Mouse (Mus musculus): ENCODE data around the gene Dao. TPM values are rescaled to one million over a fixed set of nuclear protein-coding genes. Genes with fewer than 3 reads are reported as not detected.
A peak's percentile ranks its signal among the peaks of the same experiment; 100 is the strongest.

The Dao gene
- total and polyA plus RNA-seq, 3 experiments, result not detected

- Histone ChIP-seq H3K9ac (ENCODE audit: low read depth, low read length) (no peak overlapping the region), H3K79me2 (replicated peaks; ENCODE audit: control insufficient read depth, insufficient read depth, low read length) (peaks cover 1% of the 10 kb centered on the region; the same call in 1 of the 2 replicates), H3K4me3 (no peak overlapping the region), H3K27me3 (ENCODE audit: control insufficient read depth, insufficient read depth, low read length) (no peaks in the 10 kb centered on the region), H3K27ac (no peak overlapping the region), H3K4me1 (ENCODE audit: control insufficient read depth, insufficient read depth, low read length) (peaks cover 26% of the 10 kb centered on the region), H3K36me3 (ENCODE audit: control insufficient read depth, insufficient read depth, low read length) (peaks cover 6% of the 10 kb centered on the region)
- WGBS, result 32% methylated on average over 7 of the region's 7 CpGs
- DNase-seq, result no peak
- intact Hi-C loops (cut with DNase I), result loop anchor here (5.0 kb wide), 2 partner anchors 61 to 219 kb away; partner anchors contain the start of genes Iscu and Sart3
- TF ChIP-seq CTCF (IDR thresholded peaks at IDR 0.05), result no peak
- TF ChIP-seq EP300 (IDR thresholded peaks at IDR 0.05; ENCODE audit: insufficient read depth, low read depth, low read length), result no peak
- no peak for TF ChIP-seq POLR2A (IDR thresholded peaks at IDR 0.05; ENCODE audit: insufficient read depth, low read depth, low read length)
Measured at GRCm38 (mm10) chr5:113991141-113991540, 12.4 kb upstream of the Dao start.

DNA sequence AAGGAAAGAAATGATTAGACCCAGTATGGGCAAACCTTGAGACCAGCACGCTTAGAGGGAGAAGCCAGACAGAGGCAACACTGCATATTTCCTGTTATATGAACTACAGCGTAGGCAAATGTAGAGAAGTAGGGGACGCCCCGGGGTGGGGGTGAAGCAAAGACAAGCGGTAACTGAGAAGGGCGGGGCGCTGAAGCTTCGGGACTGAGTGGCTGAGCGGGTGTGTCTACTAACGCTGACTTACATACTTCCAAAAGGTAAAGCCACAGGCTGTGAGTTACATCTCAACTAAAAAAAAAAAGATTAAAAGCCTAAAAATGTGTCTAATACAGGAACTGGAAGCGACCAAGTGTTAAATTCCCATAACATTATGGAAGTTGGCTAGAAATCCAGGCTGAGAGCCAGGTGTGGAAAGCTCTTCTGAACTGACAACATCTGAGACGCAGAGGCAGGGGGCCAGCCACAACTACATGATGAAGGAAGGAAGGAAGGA lies 11.1 kb upstream of the Dao start:
- Histone ChIP-seq H3K27me3 (ENCODE audit: control insufficient read depth, insufficient read depth, low read length) (no peaks in the 10 kb centered on the region), H3K4me3 (peak overlapping the region; percentile 79), H3K36me3 (ENCODE audit: control insufficient read depth, insufficient read depth, low read length) (peaks cover 3% of the 10 kb centered on the region), H3K9ac (ENCODE audit: low read depth, low read length) (peak overlapping the region; percentile 100), H3K27ac (peak overlapping the region; percentile 97), H3K4me1 (ENCODE audit: control insufficient read depth, insufficient read depth, low read length) (peaks cover 19% of the 10 kb centered on the region), H3K79me2 (replicated peaks; ENCODE audit: control insufficient read depth, insufficient read depth, low read length) (peaks cover 1% of the 10 kb centered on the region; the same call in 1 of the 2 replicates)
- TF ChIP-seq POLR2A (IDR thresholded peaks at IDR 0.05; ENCODE audit: insufficient read depth, low read depth, low read length) (no peak), EP300 (IDR thresholded peaks at IDR 0.05; ENCODE audit: insufficient read depth, low read depth, low read length) (no peak), CTCF (IDR thresholded peaks at IDR 0.05) (no peak)
- intact Hi-C loops (cut with DNase I), result loop anchor here (2.0 to 5.0 kb wide), 3 partner anchors 18 to 220 kb away; partner anchors contain the start of genes Iscu and Sart3
- 18% methylated on average over 12 of the region's 12 CpGs for whole genome bisulfite sequencing
- peak; percentile 59 to 81 for DNase-seq

DNA sequence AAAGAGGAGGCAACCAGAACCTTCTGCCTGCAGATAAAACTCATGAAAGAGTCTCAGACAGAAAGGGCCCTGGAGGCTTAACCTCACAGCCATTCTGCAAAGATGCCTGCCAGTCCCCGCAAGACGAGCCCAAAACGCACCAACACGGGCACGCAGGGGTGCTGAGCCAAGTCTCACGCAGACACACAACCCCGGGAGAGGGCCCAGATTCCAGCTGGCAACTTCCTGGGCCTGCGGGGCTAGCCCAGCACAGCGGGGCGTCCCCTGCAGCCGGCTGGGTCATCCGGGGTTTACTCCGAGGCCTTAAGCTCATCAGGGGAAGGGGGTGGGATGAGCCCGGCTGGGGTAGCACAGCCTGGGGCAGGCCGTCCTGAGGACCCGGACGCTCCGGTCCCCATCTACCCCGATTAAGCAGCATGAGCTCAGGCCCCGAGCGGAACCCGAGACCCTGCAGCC lies 10.4 kb upstream of the Dao start:
- intact Hi-C loops (cut with DNase I), result loop anchor here (2.0 to 5.0 kb wide), 3 partner anchors 18 to 221 kb away; partner anchors contain the start of genes Iscu and Sart3
- peaks cover 17% of the 10 kb centered on the region for H3K4me1 ChIP-seq (ENCODE audit: control insufficient read depth, insufficient read depth, low read length)
- no peaks in the 10 kb centered on the region for H3K27me3 ChIP-seq (ENCODE audit: control insufficient read depth, insufficient read depth, low read length)
- peak overlapping the region; percentile 100 for H3K9ac ChIP-seq (ENCODE audit: low read depth, low read length)
- TF ChIP-seq EP300 (IDR thresholded peaks at IDR 0.05; ENCODE audit: insufficient read depth, low read depth, low read length), result no peak
- no peak for TF ChIP-seq CTCF (IDR thresholded peaks at IDR 0.05)
- under 1% methylated on average over 22 of the region's 22 CpGs for WGBS
- 0 out of 2 replicates have a peak, but pooled peaks cover 2% of the 10 kb centered on the region for H3K36me3 ChIP-seq (ENCODE audit: control insufficient read depth, insufficient read depth, low read length)
- peak; percentile 73 for DNase-seq
- H3K79me2 ChIP-seq (replicated peaks; ENCODE audit: control insufficient read depth, insufficient read depth, low read length), result peaks cover 1% of the 10 kb centered on the region; the same call in 1 of the 2 replicates
- H3K27ac ChIP-seq, result peak overlapping the region; percentile 97
- H3K4me3 ChIP-seq, result peak overlapping the region; percentile 79

GRCm38 (mm10) chr5:113993487-113994465 lies 9.7 kb upstream of the Dao start, which contains the start of gene Ssh1:
TSS of gene Ssh1 (minus strand) at chr5:113993894.
- Histone ChIP-seq H3K36me3 (ENCODE audit: control insufficient read depth, insufficient read depth, low read length) (0 out of 2 replicates have a peak, but pooled peaks cover 2% of the 10 kb centered on the region), H3K27me3 (ENCODE audit: control insufficient read depth, insufficient read depth, low read length) (no peaks in the 10 kb centered on the region), H3K4me3 (peak within 1 kb of the TSS; percentile 79), H3K79me2 (replicated peaks; ENCODE audit: control insufficient read depth, insufficient read depth, low read length) (peaks cover 1% of the 10 kb centered on the region; the same call in 1 of the 2 replicates), H3K9ac (ENCODE audit: low read depth, low read length) (peak within 1 kb of the TSS; percentile 100), H3K27ac (peak within 1 kb of the TSS; percentile 97), H3K4me1 (ENCODE audit: control insufficient read depth, insufficient read depth, low read length) (peaks cover 17% of the 10 kb centered on the region)
- WGBS, result 1% methylated on average over 76 of the region's 83 CpGs
- peak; percentile 96 to 97 for DNase-seq
- intact Hi-C loops (cut with DNase I), result loop anchor here (2.0 to 5.0 kb wide), 4 partner anchors 19 to 221 kb away; partner anchors contain the start of genes Iscu and Sart3
- TF ChIP-seq EP300 (IDR thresholded peaks at IDR 0.05; ENCODE audit: insufficient read depth, low read depth, low read length) (0 out of 2 replicates have a peak, but pooled peaks have one; percentile 30), POLR2A (IDR thresholded peaks at IDR 0.05; ENCODE audit: insufficient read depth, low read depth, low read length) (peak; percentile 54; the same call in 1 of the 2 replicates), CTCF (IDR thresholded peaks at IDR 0.05) (peak; percentile 30)

- Histone ChIP-seq H3K4me1 (ENCODE audit: control insufficient read depth, insufficient read depth, low read length) (peaks cover 5% of the 10 kb centered on the region), H3K27me3 (ENCODE audit: control insufficient read depth, insufficient read depth, low read length) (no peaks in the 10 kb centered on the region), H3K9ac (ENCODE audit: low read depth, low read length) (no peak overlapping the region), H3K4me3 (no peak overlapping the region), H3K27ac (no peak overlapping the region), H3K36me3 (ENCODE audit: control insufficient read depth, insufficient read depth, low read length) (0 out of 2 replicates have a peak, but pooled peaks cover 2% of the 10 kb centered on the region), H3K79me2 (replicated peaks; ENCODE audit: control insufficient read depth, insufficient read depth, low read length) (no peaks in the 10 kb centered on the region)
- intact Hi-C loops (cut with DNase I), result no loop called here
- TF ChIP-seq POLR2A (IDR thresholded peaks at IDR 0.05; ENCODE audit: insufficient read depth, low read depth, low read length) (no peak), EP300 (IDR thresholded peaks at IDR 0.05; ENCODE audit: insufficient read depth, low read depth, low read length) (no peak), CTCF (IDR thresholded peaks at IDR 0.05) (no peak)
- WGBS, result 45% methylated on average over 2 of the region's 2 CpGs
- DNase-seq, result no peak
Measured at GRCm38 (mm10) chr5:113996458-113996857, 7.0 kb upstream of the Dao start.
